Mouse (Mus musculus): ENCODE results near the gene Mettl23.

DNA sequence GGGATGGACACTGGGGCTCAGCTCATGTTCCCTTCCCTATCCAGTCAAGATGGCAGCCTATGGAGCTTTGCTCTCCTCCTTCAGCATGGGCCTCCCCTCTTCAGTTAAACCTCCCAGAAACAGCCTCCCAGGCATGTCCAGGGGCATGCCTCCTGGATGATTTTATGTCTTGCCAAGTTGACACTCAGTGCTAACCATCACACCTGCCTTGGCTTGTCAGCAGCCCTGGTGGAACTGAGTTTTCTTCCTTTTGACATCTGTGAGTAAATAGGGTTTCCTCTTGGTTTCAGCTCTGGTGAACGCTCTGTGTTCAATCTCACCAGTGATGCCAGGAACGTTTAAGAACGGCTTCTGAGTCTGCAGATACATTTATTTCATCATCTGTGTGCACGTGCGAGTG lies 40.4 kb upstream of the Mettl23 start:
- TF ChIP-seq CTCF (IDR thresholded peaks at IDR 0.05; ENCODE audit: low read depth): no peak
- no peak for TF ChIP-seq EP300 (IDR thresholded peaks at IDR 0.05; ENCODE audit: low read depth)

Data from heart, postnatal 0 days (tissue).